In the genomic region with DNA sequence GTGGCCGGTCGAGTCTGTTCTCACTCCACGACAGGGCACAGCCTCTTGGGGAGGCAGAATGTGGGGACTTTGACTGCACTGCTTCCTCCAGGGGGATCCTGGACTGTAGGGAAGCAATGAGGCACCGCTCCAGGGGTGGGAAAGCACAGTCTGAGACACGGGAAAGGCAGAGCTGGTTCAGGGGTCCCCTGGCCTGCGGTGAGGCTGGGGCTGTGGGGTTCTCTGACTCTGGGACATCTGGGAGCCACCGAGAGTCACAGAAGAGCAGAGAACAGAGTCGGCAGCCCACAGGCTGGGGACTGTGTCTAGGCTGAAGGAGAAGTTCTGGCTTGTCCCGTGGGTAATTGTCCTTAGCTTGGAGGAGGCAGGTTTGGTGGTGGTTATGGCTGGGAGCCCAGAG, we compare ENCODE assay signal across 25 mouse cellular contexts.
DNase-seq lines count a peak whose midpoint lies in the region; ATAC-seq lines count a peak whose summit lies in the region.
"Had no signal": no experiment of that assay in that cellular context is flagged by ENCODE, and none has a peak within 500 bp of the region (broad histone marks: within the 10 kb centered on the region; RNA-seq: fewer than 3 reads in every experiment).

No protein-coding gene starts in this region.

- H3K27me3 ChIP-seq in forebrain, embryonic 10.5 days (ENCODE audit: poor library complexity, severe bottlenecking) = no peaks in the 10 kb centered on the region
- no peaks in the 10 kb centered on the region for H3K27me3 ChIP-seq in forebrain, embryonic 11.5 days (ENCODE audit: control insufficient read depth, insufficient read depth, low read length)
- H3K27me3 ChIP-seq in heart, embryonic 10.5 days (ENCODE audit: insufficient read depth, poor library complexity, severe bottlenecking) = no peaks in the 10 kb centered on the region
- H3K27me3 ChIP-seq in lung, embryonic 16.5 days (ENCODE audit: control insufficient read depth, insufficient read depth, low read depth, low read length) = no peaks in the 10 kb centered on the region
- H3K27me3 ChIP-seq: CH12.LX; embryonic facial prominence, embryonic 12.5 days; forebrain, embryonic 13.5 days; forebrain, embryonic 15.5 days; Patski had no signal

- no peak overlapping the region for H3K9ac ChIP-seq in forebrain, embryonic 11.5 days (ENCODE audit: low read length)
- H3K9ac ChIP-seq in lung, embryonic 16.5 days (ENCODE audit: low read length) = no peak overlapping the region
- H3K9ac ChIP-seq: embryonic facial prominence, embryonic 12.5 days; forebrain, embryonic 13.5 days; forebrain, embryonic 15.5 days; forebrain, postnatal 0 days had no signal

- no peak overlapping the region for H3K4me3 ChIP-seq in forebrain, embryonic 10.5 days
- H3K4me3 ChIP-seq in forebrain, embryonic 11.5 days (ENCODE audit: low read depth, low read length) = no peak overlapping the region
- H3K4me3 ChIP-seq in heart, embryonic 10.5 days = no peak overlapping the region
- H3K4me3 ChIP-seq in lung, embryonic 16.5 days (ENCODE audit: low read length) = no peak overlapping the region
- H3K4me3 ChIP-seq: embryonic facial prominence, embryonic 10.5 days; embryonic facial prominence, embryonic 12.5 days; forebrain, embryonic 13.5 days; forebrain, embryonic 15.5 days had no signal

- ATAC-seq in forebrain, embryonic 11.5 days (replicated peaks; ENCODE audit: low FRiP score) = no peak
- peak; percentile 43; the same call in 1 of the 2 replicates for ATAC-seq in lung, embryonic 16.5 days (ENCODE audit: low read depth)
- ATAC-seq: activated CD4-positive, CD25-positive, alpha-beta regulatory T cell, adult 4 months; CD4-positive, CD25-positive, alpha-beta regulatory T cell, adult 4 months; forebrain, embryonic 13.5 days; forebrain, embryonic 15.5 days; forebrain, postnatal 0 days; Patski had no signal

- no peak overlapping the region for H3K4me2 ChIP-seq in forebrain, embryonic 11.5 days (ENCODE audit: low read depth, low read length, severe bottlenecking)
- no peak overlapping the region for H3K4me2 ChIP-seq in lung, embryonic 16.5 days (ENCODE audit: low read depth, low read length)
- H3K4me2 ChIP-seq: embryonic facial prominence, embryonic 12.5 days; forebrain, embryonic 13.5 days; forebrain, embryonic 15.5 days had no signal

- H3K36me3 ChIP-seq in forebrain, embryonic 10.5 days (replicated peaks) = no peaks in the 10 kb centered on the region
- H3K36me3 ChIP-seq in forebrain, embryonic 11.5 days (ENCODE audit: control insufficient read depth, insufficient read depth, low read length) = no peaks in the 10 kb centered on the region
- no peaks in the 10 kb centered on the region for H3K36me3 ChIP-seq in heart, embryonic 10.5 days
- H3K36me3 ChIP-seq in lung, embryonic 16.5 days (ENCODE audit: control insufficient read depth, insufficient read depth, low read length) = no peaks in the 10 kb centered on the region
- H3K36me3 ChIP-seq: embryonic facial prominence, embryonic 10.5 days; embryonic facial prominence, embryonic 12.5 days; forebrain, embryonic 15.5 days; G1E had no signal

- H3K9me3 ChIP-seq in forebrain, embryonic 10.5 days = no peaks in the 10 kb centered on the region
- H3K9me3 ChIP-seq in forebrain, embryonic 11.5 days (ENCODE audit: control insufficient read depth, low read length) = no peaks in the 10 kb centered on the region
- no peaks in the 10 kb centered on the region for H3K9me3 ChIP-seq in heart, embryonic 10.5 days
- no peaks in the 10 kb centered on the region for H3K9me3 ChIP-seq in lung, embryonic 16.5 days (ENCODE audit: control insufficient read depth, low read length)
- H3K9me3 ChIP-seq: embryonic facial prominence, embryonic 10.5 days; embryonic facial prominence, embryonic 12.5 days; forebrain, embryonic 13.5 days; forebrain, embryonic 15.5 days; G1E had no signal

- peak; percentile 7 for DNase-seq in forebrain, embryonic 10.5 days (ENCODE audit: extremely low spot score, low spot score)
- no peak for DNase-seq in forebrain, embryonic 11.5 days (ENCODE audit: low spot score)
- DNase-seq in heart, embryonic 10.5 days (ENCODE audit: low spot score) = peak; percentile 63
- no peak for DNase-seq in heart, adult 8-10 months (ENCODE audit: low spot score)
- no peak for DNase-seq in lung, postnatal 10 days
- DNase-seq: adrenal gland, adult 8-10 months; adrenal gland, postnatal 14 days; adrenal gland, postnatal 36 days; B cell, adult 2 months; cerebellum, adult 11-12 months; cerebellum, adult 2 months; cerebellum, adult 9-10 months; cerebellum, postnatal 10 days; cerebellum, postnatal 25 days; forebrain, postnatal 0 days had no signal

- 0 out of 2 replicates have a peak, but pooled peaks cover 4% of the 10 kb centered on the region for H3K4me1 ChIP-seq in forebrain, embryonic 10.5 days
- H3K4me1 ChIP-seq in forebrain, embryonic 11.5 days (replicated peaks; ENCODE audit: control insufficient read depth, insufficient read depth, low read length) = no peaks in the 10 kb centered on the region
- H3K4me1 ChIP-seq in heart, embryonic 10.5 days = no peaks in the 10 kb centered on the region; the same call in 1 of the 2 replicates
- no peaks in the 10 kb centered on the region for H3K4me1 ChIP-seq in lung, embryonic 16.5 days (replicated peaks; ENCODE audit: control insufficient read depth, insufficient read depth, low read length)
- H3K4me1 ChIP-seq: embryonic facial prominence, embryonic 10.5 days; embryonic facial prominence, embryonic 12.5 days; forebrain, embryonic 13.5 days had no signal

- 76% methylated on average over 9 of the region's 9 CpGs for WGBS in forebrain, embryonic 10.5 days
- WGBS in forebrain, embryonic 11.5 days = 78% methylated on average over 9 of the region's 9 CpGs
- 64% methylated on average over 9 of the region's 9 CpGs for WGBS in heart, embryonic 10.5 days
- WGBS in lung, embryonic 16.5 days = 50% methylated on average over 9 of the region's 9 CpGs

- H3K27ac ChIP-seq in forebrain, embryonic 10.5 days = no peak overlapping the region
- H3K27ac ChIP-seq in forebrain, embryonic 11.5 days (ENCODE audit: low read depth, low read length) = no peak overlapping the region
- H3K27ac ChIP-seq in heart, embryonic 10.5 days = 0 out of 2 replicates have a peak overlapping the region, but pooled peaks have one; percentile 19
- no peak overlapping the region for H3K27ac ChIP-seq in lung, embryonic 16.5 days (ENCODE audit: low read length)
- H3K27ac ChIP-seq: embryonic facial prominence, embryonic 10.5 days; embryonic facial prominence, embryonic 12.5 days; forebrain, embryonic 13.5 days; forebrain, embryonic 15.5 days had no signal

Comparison
In these comparisons a context has a peak if more than half of its experiments do, and no peak if none do; other contexts are left out.
1. DNase-seq: peak in forebrain, embryonic 10.5 days (single experiment) and heart, embryonic 10.5 days (single experiment); none in forebrain, embryonic 11.5 days (single experiment), heart, adult 8-10 months (single experiment) and lung, postnatal 10 days (single experiment).